Mouse (Mus musculus) testis, postnatal 14 days (tissue): Measurements from ENCODE around the gene Olfml2a.

Source experiments
- DNase-seq: peaks from one replicate; pipeline ENCODE4 v3.0.0; 2021; ENCODE audit warnings: low spot score

Olfml2a gene

GRCm38 (mm10) chr2:39011264-39011663 is 79.5 kb downstream of the Olfml2a start:
- DNase-seq, result no peak

DNA sequence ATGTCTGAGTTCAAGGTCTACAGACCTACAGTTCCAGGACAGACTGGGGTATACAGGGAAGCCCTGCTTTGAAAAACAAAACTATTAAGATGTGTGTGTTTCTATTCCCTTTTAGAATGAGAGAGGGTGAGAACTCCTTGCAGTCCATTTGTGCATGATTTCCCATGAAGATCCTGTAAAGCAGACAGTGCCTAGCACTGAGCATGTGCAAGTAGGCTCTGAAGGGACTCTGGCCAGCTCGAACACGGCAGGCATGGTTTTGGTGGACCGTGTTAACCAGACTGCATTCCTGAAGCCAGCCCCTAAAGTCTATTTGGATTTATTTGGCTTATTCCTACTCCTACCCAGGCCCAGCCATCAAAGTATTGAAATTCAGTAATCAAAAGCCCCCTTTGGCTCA is 80.2 kb downstream of the Olfml2a start:
- no peak for DNase-seq

GRCm38 (mm10) chr2:39012768-39013279 is 81.0 kb downstream of the Olfml2a start:
- no peak for DNase-seq
